Mouse (Mus musculus): ENCODE data around the gene Nfe2l2. TPM values are rescaled to one million over a fixed set of nuclear protein-coding genes. Genes with fewer than 3 reads are reported as not detected.
A peak's percentile ranks its signal among the peaks of the same experiment; 100 is the strongest.

Gene Nfe2l2
- polyA plus RNA-seq, 1 experiment: 20.0 TPM

- H3K36me3 ChIP-seq (ENCODE audit: control insufficient read depth, insufficient read depth, low read length): no peaks in the 10 kb centered on the region
- no peak overlapping the region for H3K27ac ChIP-seq (ENCODE audit: insufficient read depth, low read length)
- H3K4me3 ChIP-seq (ENCODE audit: extremely low read depth, insufficient read depth, insufficient read length): no peak overlapping the region
- 93% methylated on average over 8 of the region's 8 CpGs for WGBS
- TF ChIP-seq POLR2A (IDR thresholded peaks at IDR 0.05; ENCODE audit: low read depth, low read length) (no peak), CTCF (IDR thresholded peaks at IDR 0.05; ENCODE audit: extremely low read depth, insufficient read depth, insufficient read length, insufficient replicate concordance) (no peak)
- H3K27me3 ChIP-seq (ENCODE audit: control insufficient read depth, insufficient read depth, low read length): no peaks in the 10 kb centered on the region
- no peak for DNase-seq (ENCODE audit: low read depth in 1 of 2, low spot score in 2 of 2)
- H3K4me1 ChIP-seq (ENCODE audit: control insufficient read depth, insufficient read depth, insufficient read length): no peaks in the 10 kb centered on the region
Observed at GRCm38 (mm10) chr2:75723481-75723880, 19.0 kb upstream of the Nfe2l2 start.

- Histone ChIP-seq H3K27me3 (ENCODE audit: control insufficient read depth, insufficient read depth, low read length) (no peaks in the 10 kb centered on the region), H3K36me3 (ENCODE audit: control insufficient read depth, insufficient read depth, low read length) (no peaks in the 10 kb centered on the region), H3K4me3 (ENCODE audit: extremely low read depth, insufficient read depth, insufficient read length) (no peak overlapping the region), H3K27ac (ENCODE audit: insufficient read depth, low read length) (no peak overlapping the region), H3K4me1 (ENCODE audit: control insufficient read depth, insufficient read depth, insufficient read length) (no peaks in the 10 kb centered on the region)
- no peak for DNase-seq (ENCODE audit: low read depth in 1 of 2, low spot score in 2 of 2)
- no peak for TF ChIP-seq CTCF (IDR thresholded peaks at IDR 0.05; ENCODE audit: extremely low read depth, insufficient read depth, insufficient read length, insufficient replicate concordance)
- 91% methylated on average over 5 of the region's 5 CpGs for WGBS
Observed at GRCm38 (mm10) chr2:75722893-75723292, 18.5 kb upstream of the Nfe2l2 start.

GRCm38 (mm10) chr2:75720236-75721027 is 16.0 kb upstream of the Nfe2l2 start:
- Histone ChIP-seq H3K27ac (ENCODE audit: insufficient read depth, low read length) (peak overlapping the region; percentile 73), H3K36me3 (ENCODE audit: control insufficient read depth, insufficient read depth, low read length) (no peaks in the 10 kb centered on the region), H3K27me3 (ENCODE audit: control insufficient read depth, insufficient read depth, low read length) (no peaks in the 10 kb centered on the region), H3K4me1 (ENCODE audit: control insufficient read depth, insufficient read depth, insufficient read length) (no peaks in the 10 kb centered on the region), H3K4me3 (ENCODE audit: extremely low read depth, insufficient read depth, insufficient read length) (no peak overlapping the region)
- TF ChIP-seq CTCF (IDR thresholded peaks at IDR 0.05; ENCODE audit: extremely low read depth, insufficient read depth, insufficient read length, insufficient replicate concordance): no peak
- no peak for TF ChIP-seq POLR2A (IDR thresholded peaks at IDR 0.05; ENCODE audit: low read depth, low read length)
- 27% methylated on average over 11 of the region's 11 CpGs for WGBS
- DNase-seq (ENCODE audit: low read depth in 1 of 2, low spot score in 2 of 2): peak in 1 of 2 experiments; percentile 28

- Histone ChIP-seq H3K36me3 (ENCODE audit: control insufficient read depth, insufficient read depth, low read length) (no peaks in the 10 kb centered on the region), H3K4me1 (ENCODE audit: control insufficient read depth, insufficient read depth, insufficient read length) (no peaks in the 10 kb centered on the region), H3K27ac (ENCODE audit: insufficient read depth, low read length) (no peak overlapping the region; the same call in 1 of the 2 replicates), H3K4me3 (ENCODE audit: extremely low read depth, insufficient read depth, insufficient read length) (no peak overlapping the region), H3K27me3 (ENCODE audit: control insufficient read depth, insufficient read depth, low read length) (no peaks in the 10 kb centered on the region)
- 50% methylated on average over 3 of the region's 3 CpGs for WGBS
- TF ChIP-seq POLR2A (IDR thresholded peaks at IDR 0.05; ENCODE audit: low read depth, low read length) (no peak), CTCF (IDR thresholded peaks at IDR 0.05; ENCODE audit: extremely low read depth, insufficient read depth, insufficient read length, insufficient replicate concordance) (no peak)
- DNase-seq (ENCODE audit: low read depth in 1 of 2, low spot score in 2 of 2): no peak
Observed at GRCm38 (mm10) chr2:75719331-75719869, 15.0 kb upstream of the Nfe2l2 start.

- no peak for DNase-seq (ENCODE audit: low read depth in 1 of 2, low spot score in 2 of 2)
- Histone ChIP-seq H3K27ac (ENCODE audit: insufficient read depth, low read length) (no peak overlapping the region), H3K4me1 (ENCODE audit: control insufficient read depth, insufficient read depth, insufficient read length) (no peaks in the 10 kb centered on the region), H3K36me3 (ENCODE audit: control insufficient read depth, insufficient read depth, low read length) (no peaks in the 10 kb centered on the region), H3K27me3 (ENCODE audit: control insufficient read depth, insufficient read depth, low read length) (no peaks in the 10 kb centered on the region), H3K4me3 (ENCODE audit: extremely low read depth, insufficient read depth, insufficient read length) (no peak overlapping the region)
- TF ChIP-seq CTCF (IDR thresholded peaks at IDR 0.05; ENCODE audit: extremely low read depth, insufficient read depth, insufficient read length, insufficient replicate concordance) (no peak), POLR2A (IDR thresholded peaks at IDR 0.05; ENCODE audit: low read depth, low read length) (no peak)
- 82% methylated on average over 12 of the region's 12 CpGs for WGBS
Observed at GRCm38 (mm10) chr2:75716046-75717016, 11.9 kb upstream of the Nfe2l2 start.

- no peak for DNase-seq (ENCODE audit: low read depth in 1 of 2, low spot score in 2 of 2)
- TF ChIP-seq CTCF (IDR thresholded peaks at IDR 0.05; ENCODE audit: extremely low read depth, insufficient read depth, insufficient read length, insufficient replicate concordance): no peak
- TF ChIP-seq POLR2A (IDR thresholded peaks at IDR 0.05; ENCODE audit: low read depth, low read length): no peak
- H3K36me3 ChIP-seq (ENCODE audit: control insufficient read depth, insufficient read depth, low read length): no peaks in the 10 kb centered on the region
- 90% methylated on average over 4 of the region's 4 CpGs for WGBS
- no peaks in the 10 kb centered on the region for H3K4me1 ChIP-seq (ENCODE audit: control insufficient read depth, insufficient read depth, insufficient read length)
- H3K27me3 ChIP-seq (ENCODE audit: control insufficient read depth, insufficient read depth, low read length): no peaks in the 10 kb centered on the region
- H3K27ac ChIP-seq (ENCODE audit: insufficient read depth, low read length): no peak overlapping the region
- H3K4me3 ChIP-seq (ENCODE audit: extremely low read depth, insufficient read depth, insufficient read length): no peak overlapping the region
Observed at GRCm38 (mm10) chr2:75714766-75715165, 10.3 kb upstream of the Nfe2l2 start.
